Mouse (Mus musculus): Measurements from ENCODE around the gene Alg10b. TPM values are rescaled to one million over a fixed set of nuclear protein-coding genes. Genes with fewer than 3 reads are reported as not detected.
"Not testable (repeated sequence)": the region's sequence is repeated elsewhere in the genome, so short reads cannot be mapped to it uniquely, and the experiment has no call there.

Gene Alg10b
- 15.2 and 20.3 TPM in 2 replicates for total RNA-seq (2014; rRNA removed)
- 8.1 and 8.9 TPM in 2 replicates for polyA plus RNA-seq (2012; rRNA removed)

DNA sequence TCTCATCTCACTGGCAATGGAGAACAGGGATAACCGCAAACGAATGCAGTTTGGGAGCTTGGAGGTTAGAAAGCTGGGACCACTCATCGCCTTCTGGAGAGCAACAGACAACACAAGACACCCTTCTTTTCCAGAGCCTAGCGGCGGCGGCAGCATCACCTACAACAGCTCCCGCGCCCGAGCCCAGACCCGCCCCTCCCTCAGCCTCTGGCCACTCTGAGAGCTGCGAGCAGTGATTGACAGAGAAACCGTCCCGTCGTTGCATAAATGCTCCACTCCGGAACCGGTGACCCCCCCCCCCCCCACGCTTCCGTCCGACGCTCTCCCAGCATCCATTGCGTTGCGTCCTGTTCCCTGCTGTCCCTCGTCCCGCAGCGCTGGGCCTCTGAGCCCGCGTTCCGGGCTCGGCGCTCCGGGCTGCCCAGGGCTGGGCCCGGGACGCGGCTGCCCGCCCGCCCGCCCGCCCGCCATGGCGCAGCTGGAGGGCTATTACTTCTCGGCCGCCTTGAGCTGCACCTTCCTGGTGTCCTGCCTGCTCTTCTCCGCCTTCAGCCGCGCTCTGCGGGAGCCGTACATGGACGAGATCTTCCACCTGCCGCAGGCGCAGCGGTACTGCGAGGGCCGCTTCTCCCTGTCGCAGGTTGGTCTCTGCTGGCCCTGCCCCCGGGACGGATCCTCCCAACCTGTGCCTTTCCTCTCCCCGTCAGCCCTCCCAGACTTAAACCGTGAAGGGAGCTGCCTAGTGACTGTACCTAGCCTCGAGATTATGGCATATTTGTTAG is at the start of gene Alg10b:
Alg10b (plus strand) TSS at position 343 of the 782 bp plus-strand sequence.
- Histone ChIP-seq H3K27ac (replicated peaks; ENCODE audit: insufficient read depth, low read depth, low read length) (peak within 1 kb of the TSS; percentile 51), H3K79me2 (ENCODE audit: control insufficient read depth, insufficient read depth, low read length) (peaks cover 3% of the 10 kb centered on the region; the same call in 1 of the 2 replicates), H3K4me1 (ENCODE audit: control insufficient read depth, insufficient read depth, low read length) (peaks cover 5% of the 10 kb centered on the region; the same call in 1 of the 2 replicates), H3K36me3 (ENCODE audit: control insufficient read depth, insufficient read depth, low read length) (peaks cover 20% of the 10 kb centered on the region), H3K27me3 (ENCODE audit: control insufficient read depth, insufficient read depth, low read length) (no peaks in the 10 kb centered on the region), H3K9ac (ENCODE audit: low read depth, low read length) (peak within 1 kb of the TSS; percentile 91), H3K4me3 (ENCODE audit: insufficient read depth, low read depth, low read length) (peak within 1 kb of the TSS; percentile 93)
- TF ChIP-seq CTCF (IDR thresholded peaks at IDR 0.05; ENCODE audit: low read depth, low read length) (peak; percentile 22; the same call in 1 of the 2 replicates), POLR2A (IDR thresholded peaks at IDR 0.05; ENCODE audit: extremely low read depth, insufficient read depth, low read length) (peak; percentile 49)
- DNase-seq (ENCODE audit: extremely low read depth, low read depth, low spot score) = peak; percentile 80
- 1% methylated on average over 58 of the region's 59 CpGs for WGBS

GRCm38 (mm10) chr15:90183108-90183507 is 41.0 kb upstream of the Alg10b start:
- 73% methylated on average over 8 of the region's 8 CpGs for WGBS
- not testable (repeated sequence) for H3K27me3 ChIP-seq (ENCODE audit: control insufficient read depth, insufficient read depth, low read length); H3K4me1 ChIP-seq (ENCODE audit: control insufficient read depth, insufficient read depth, low read length); H3K9ac ChIP-seq (ENCODE audit: low read depth, low read length); H3K36me3 ChIP-seq (ENCODE audit: control insufficient read depth, insufficient read depth, low read length); H3K27ac ChIP-seq (replicated peaks; ENCODE audit: insufficient read depth, low read depth, low read length); H3K79me2 ChIP-seq (ENCODE audit: control insufficient read depth, insufficient read depth, low read length); DNase-seq (ENCODE audit: extremely low read depth, low read depth, low spot score); H3K4me3 ChIP-seq (ENCODE audit: insufficient read depth, low read depth, low read length)

DNA sequence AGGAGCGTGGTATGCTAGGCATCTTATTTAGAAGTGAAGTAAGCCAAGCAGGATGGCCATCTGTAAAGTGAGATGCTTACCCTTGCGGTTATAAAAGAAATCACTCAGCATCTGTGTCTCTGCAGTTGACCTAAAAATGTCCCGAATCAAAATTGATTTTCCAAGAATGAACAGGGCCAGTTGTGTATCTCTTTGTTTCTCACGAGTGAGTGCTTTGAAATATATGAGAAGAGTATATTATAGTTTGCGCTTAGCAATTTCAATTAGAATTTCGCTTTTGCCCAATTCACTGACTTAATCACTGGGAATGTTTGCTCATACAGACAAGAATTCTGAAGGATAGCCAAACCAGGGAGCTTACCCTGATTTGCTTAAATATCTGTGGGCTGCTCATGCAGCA is 40.6 kb upstream of the Alg10b start:
- no peak overlapping the region for H3K4me3 ChIP-seq (ENCODE audit: insufficient read depth, low read depth, low read length)
- H3K79me2 ChIP-seq (ENCODE audit: control insufficient read depth, insufficient read depth, low read length) = no peaks in the 10 kb centered on the region
- no peaks in the 10 kb centered on the region for H3K4me1 ChIP-seq (ENCODE audit: control insufficient read depth, insufficient read depth, low read length)
- H3K27ac ChIP-seq (replicated peaks; ENCODE audit: insufficient read depth, low read depth, low read length) = no peak overlapping the region
- WGBS = 93% methylated on average over 6 of the region's 6 CpGs
- no peak for TF ChIP-seq CTCF (IDR thresholded peaks at IDR 0.05; ENCODE audit: low read depth, low read length)
- no peak for TF ChIP-seq POLR2A (IDR thresholded peaks at IDR 0.05; ENCODE audit: extremely low read depth, insufficient read depth, low read length)
- H3K36me3 ChIP-seq (ENCODE audit: control insufficient read depth, insufficient read depth, low read length) = no peaks in the 10 kb centered on the region
- no peak overlapping the region for H3K9ac ChIP-seq (ENCODE audit: low read depth, low read length)
- H3K27me3 ChIP-seq (ENCODE audit: control insufficient read depth, insufficient read depth, low read length) = no peaks in the 10 kb centered on the region
- no peak for DNase-seq (ENCODE audit: extremely low read depth, low read depth, low spot score)

- no peaks in the 10 kb centered on the region for H3K4me1 ChIP-seq (ENCODE audit: control insufficient read depth, insufficient read depth, low read length)
- no peaks in the 10 kb centered on the region for H3K79me2 ChIP-seq (ENCODE audit: control insufficient read depth, insufficient read depth, low read length)
- H3K9ac ChIP-seq (ENCODE audit: low read depth, low read length) = no peak overlapping the region
- no peak overlapping the region for H3K4me3 ChIP-seq (ENCODE audit: insufficient read depth, low read depth, low read length)
- WGBS = 94% methylated on average over 3 of the region's 3 CpGs
- TF ChIP-seq CTCF (IDR thresholded peaks at IDR 0.05; ENCODE audit: low read depth, low read length) (no peak), POLR2A (IDR thresholded peaks at IDR 0.05; ENCODE audit: extremely low read depth, insufficient read depth, low read length) (no peak)
- H3K27me3 ChIP-seq (ENCODE audit: control insufficient read depth, insufficient read depth, low read length) = no peaks in the 10 kb centered on the region
- H3K27ac ChIP-seq (replicated peaks; ENCODE audit: insufficient read depth, low read depth, low read length) = no peak overlapping the region
- no peak for DNase-seq (ENCODE audit: extremely low read depth, low read depth, low spot score)
- H3K36me3 ChIP-seq (ENCODE audit: control insufficient read depth, insufficient read depth, low read length) = no peaks in the 10 kb centered on the region
Observed at GRCm38 (mm10) chr15:90184743-90185142, 39.4 kb upstream of the Alg10b start.

GRCm38 (mm10) chr15:90189477-90189876 is 34.6 kb upstream of the Alg10b start:
- no peaks in the 10 kb centered on the region for H3K27me3 ChIP-seq (ENCODE audit: control insufficient read depth, insufficient read depth, low read length)
- 79% methylated on average over 9 of the region's 9 CpGs for WGBS
- no peak for DNase-seq (ENCODE audit: extremely low read depth, low read depth, low spot score)
- H3K79me2 ChIP-seq (ENCODE audit: control insufficient read depth, insufficient read depth, low read length) = no peaks in the 10 kb centered on the region
- no peak overlapping the region for H3K27ac ChIP-seq (replicated peaks; ENCODE audit: insufficient read depth, low read depth, low read length)
- H3K4me3 ChIP-seq (ENCODE audit: insufficient read depth, low read depth, low read length) = no peak overlapping the region
- H3K9ac ChIP-seq (ENCODE audit: low read depth, low read length) = no peak overlapping the region
- H3K4me1 ChIP-seq (ENCODE audit: control insufficient read depth, insufficient read depth, low read length) = no peaks in the 10 kb centered on the region
- no peaks in the 10 kb centered on the region for H3K36me3 ChIP-seq (ENCODE audit: control insufficient read depth, insufficient read depth, low read length)
- no peak for TF ChIP-seq POLR2A (IDR thresholded peaks at IDR 0.05; ENCODE audit: extremely low read depth, insufficient read depth, low read length)
- no peak for TF ChIP-seq CTCF (IDR thresholded peaks at IDR 0.05; ENCODE audit: low read depth, low read length)

DNA sequence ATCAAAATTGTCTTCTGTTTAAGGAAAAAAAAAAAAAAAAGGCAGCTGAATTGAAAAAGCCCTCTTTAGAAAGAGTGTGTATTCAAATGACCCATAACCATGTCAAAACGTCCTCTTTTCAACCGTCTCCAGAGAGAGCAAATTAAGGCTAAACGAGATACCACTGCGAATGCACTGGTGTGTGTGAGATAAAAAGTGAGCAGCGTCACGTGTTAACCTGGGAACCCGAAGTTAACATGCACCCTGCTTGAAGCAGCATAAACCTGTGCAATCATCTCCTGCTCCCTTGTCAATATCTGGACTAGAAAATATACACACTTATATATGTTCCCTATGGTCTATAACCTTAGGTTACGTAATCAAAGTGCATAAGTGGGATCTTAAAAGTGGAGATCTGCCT is 10.2 kb upstream of the Alg10b start:
- H3K27ac ChIP-seq (replicated peaks; ENCODE audit: insufficient read depth, low read depth, low read length) = no peak overlapping the region
- H3K4me3 ChIP-seq (ENCODE audit: insufficient read depth, low read depth, low read length) = no peak overlapping the region
- TF ChIP-seq CTCF (IDR thresholded peaks at IDR 0.05; ENCODE audit: low read depth, low read length) (no peak), POLR2A (IDR thresholded peaks at IDR 0.05; ENCODE audit: extremely low read depth, insufficient read depth, low read length) (no peak)
- H3K36me3 ChIP-seq (ENCODE audit: control insufficient read depth, insufficient read depth, low read length) = no peaks in the 10 kb centered on the region
- no peaks in the 10 kb centered on the region for H3K79me2 ChIP-seq (ENCODE audit: control insufficient read depth, insufficient read depth, low read length)
- H3K27me3 ChIP-seq (ENCODE audit: control insufficient read depth, insufficient read depth, low read length) = no peaks in the 10 kb centered on the region
- H3K4me1 ChIP-seq (ENCODE audit: control insufficient read depth, insufficient read depth, low read length) = peaks cover 2% of the 10 kb centered on the region; the same call in 1 of the 2 replicates
- DNase-seq (ENCODE audit: extremely low read depth, low read depth, low spot score) = no peak
- no peak overlapping the region for H3K9ac ChIP-seq (ENCODE audit: low read depth, low read length)
- WGBS = 73% methylated on average over 8 of the region's 8 CpGs

All from liver, adult 2 months (tissue).